Mouse (Mus musculus) stomach, embryonic 14.5 days (tissue): ENCODE data around the gene Dhcr7. TPM values are rescaled to one million over a fixed set of nuclear protein-coding genes. Genes with fewer than 3 reads are reported as not detected.

Experiments used
- ATAC-seq: fragments of 200-750 bp; cut with Nextera tagmentation; 2 replicates; pipeline ENCODE4 v1.8.0; 2017; ENCODE audit warnings: low read depth, moderate TSS enrichment; ENCODE audit not compliant: insufficient number of reproducible peaks, insufficient read depth, low FRiP score
- H3K27ac ChIP-seq: fragments of 300-500 bp; sonication (generic); 2 replicates; pipeline ENCODE4 v1.5.1; 2014; ENCODE audit warnings: mild to moderate bottlenecking, low read length, moderate library complexity, mixed read lengths
- H3K27me3 ChIP-seq: fragments of 300-500 bp; sonication (generic); 2 replicates; pipeline ENCODE4 v1.6.1; 2014; ENCODE audit warnings: low read length, control low read depth, mixed read lengths; ENCODE audit not compliant: control insufficient read depth, insufficient read depth
- H3K36me3 ChIP-seq: fragments of 300-500 bp; sonication (generic); 2 replicates; pipeline ENCODE4 v1.6.1; 2014; ENCODE audit warnings: mild to moderate bottlenecking, control low read depth, low read length, moderate library complexity, mixed read lengths; ENCODE audit not compliant: control insufficient read depth, insufficient read depth
- H3K4me1 ChIP-seq: fragments of 300-500 bp; sonication (generic); 2 replicates; pipeline ENCODE4 v1.6.1; 2014; ENCODE audit warnings: low read length, control low read depth, mixed read lengths; ENCODE audit not compliant: control insufficient read depth, insufficient read depth
- H3K4me2 ChIP-seq: fragments of 300-500 bp; sonication (generic); replicated peaks from 2 replicates; pipeline ENCODE4 v1.6.1; 2014; ENCODE audit warnings: low read depth, low read length, control low read depth
- H3K4me3 ChIP-seq: fragments of 300-500 bp; sonication (generic); 2 replicates; pipeline ENCODE4 v1.5.1; 2014; ENCODE audit warnings: low read depth, low read length, control low read depth
- H3K9ac ChIP-seq: fragments of 300-500 bp; sonication (generic); replicated peaks from 2 replicates; pipeline ENCODE4 v1.6.1; 2014; ENCODE audit warnings: low read depth, mild to moderate bottlenecking, control low read depth, low read length, moderate library complexity, mixed read lengths
- H3K9me3 ChIP-seq: fragments of 300-500 bp; sonication (generic); 2 replicates; pipeline ENCODE4 v1.6.1; 2016; ENCODE audit warnings: low read depth, low read length, control low read depth; ENCODE audit not compliant: control insufficient read depth
- WGBS: fragments of 180-500 bp; shearing (Covaris S2); extraction: QIAGEN DNeasy Blood & Tissue Kit; methylation state at CpG from one replicate; pipeline ENCODE4 v1.1.7; 2014; 5-methylcytosine and 5-hydroxymethylcytosine counted together
- microRNA-seq: library from miRNA; unstranded; fragments of <30 nt; microRNA quantifications from one replicate; pipeline ENCODE4, GENCODE M21; 2016
- polyA plus RNA-seq: library from polyadenylated mRNA; unstranded; fragments of >200 nt; fragmentation: Nextera tagmentation; extraction: Ambion mirVana; gene quantifications from 2 replicates; pipeline ENCODE4 v1.2.1, GENCODE M21; 2014

Gene Dhcr7
- polyA plus RNA-seq, 1 experiment from 2014 or later: 43.8 TPM

DNA sequence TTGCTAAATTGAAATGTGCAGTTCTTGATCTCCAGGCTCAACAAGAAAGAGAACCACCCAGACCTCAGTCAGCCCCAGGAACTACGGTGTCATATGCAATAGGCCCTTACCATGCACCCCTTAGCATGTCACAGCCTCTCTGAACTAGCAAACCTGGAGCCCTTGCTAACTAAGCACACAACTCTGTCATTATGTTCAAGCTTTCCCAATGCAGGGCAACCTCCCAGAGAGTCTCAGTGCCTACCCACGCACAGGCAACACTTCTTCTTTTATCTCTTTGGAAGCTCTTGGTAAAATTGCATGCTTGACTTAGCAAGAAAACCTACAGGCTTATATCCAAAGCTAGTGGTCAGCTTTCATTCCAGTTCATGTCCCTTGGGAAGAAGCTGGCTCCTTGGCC is 68.2 kb downstream of the Dhcr7 start:
- Histone ChIP-seq H3K27me3 (no peaks in the 10 kb centered on the region), H3K4me3 (no peak overlapping the region), H3K4me1 (no peaks in the 10 kb centered on the region), H3K36me3 (no peaks in the 10 kb centered on the region), H3K4me2 (no peak overlapping the region), H3K9ac (no peak overlapping the region), H3K27ac (no peak overlapping the region), H3K9me3 (no peaks in the 10 kb centered on the region)
- 81% methylated on average over 2 of the region's 2 CpGs for WGBS
- no peak for ATAC-seq

DNA sequence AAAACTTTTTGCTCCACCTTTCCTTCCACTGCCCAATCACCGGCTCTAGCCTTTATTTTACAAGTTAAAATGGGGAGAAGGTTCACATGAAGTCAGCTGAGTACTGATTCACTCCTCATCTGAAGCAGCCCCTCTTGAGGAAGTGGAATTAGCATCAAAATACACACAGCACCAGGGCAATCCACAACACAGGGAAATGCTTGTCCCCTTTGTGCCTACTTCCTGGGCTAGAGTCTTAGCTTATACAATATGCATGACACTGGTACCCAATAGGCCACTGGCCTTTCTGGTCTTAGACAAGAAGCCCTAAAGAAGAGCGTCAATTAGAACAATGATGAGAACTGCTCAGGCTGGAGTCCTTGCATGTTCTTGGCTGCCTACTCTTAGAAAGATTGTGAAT is 69.4 kb downstream of the Dhcr7 start:
- no peak for ATAC-seq

More for the DNA sequence above, 69.4 kb downstream of the Dhcr7 start:
- Histone ChIP-seq H3K27me3 (no peaks in the 10 kb centered on the region), H3K4me1 (no peaks in the 10 kb centered on the region), H3K4me2 (no peak overlapping the region), H3K36me3 (no peaks in the 10 kb centered on the region), H3K9ac (no peak overlapping the region), H3K9me3 (no peaks in the 10 kb centered on the region), H3K27ac (no peak overlapping the region), H3K4me3 (no peak overlapping the region)
- WGBS: 81% methylated on average over 2 of the region's 2 CpGs

Small RNAs within 50 kb of the gene (microRNA-seq; reads per million reads assigned to microRNA genes)
- gene Gm22064: not detected

Other genes starting within 250 kb of the Dhcr7 start
- 51.1 and 58.1 TPM in 2 replicates for gene Cars, start 223.1 kb upstream of the Dhcr7 start, polyA plus RNA-seq
- 0.17 TPM in 1 of 2 replicates, not detected in the other for gene Tnfrsf26, start 194.4 kb upstream of the Dhcr7 start, polyA plus RNA-seq
- 12.4 and 13.7 TPM in 2 replicates for gene Tnfrsf22, start 173.5 kb upstream of the Dhcr7 start, polyA plus RNA-seq
- gene Tnfrsf23, start 137.3 kb upstream of the Dhcr7 start, polyA plus RNA-seq: 1.7 and 1.9 TPM in 2 replicates
- 46.1 and 46.6 TPM in 2 replicates for gene Osbpl5, start 66.2 kb upstream of the Dhcr7 start, polyA plus RNA-seq
- 0.14 TPM in 1 of 2 replicates, not detected in the other for gene Mrgprg, start 56.2 kb upstream of the Dhcr7 start, polyA plus RNA-seq
- 1.7 and 2.7 TPM in 2 replicates for gene Mrgpre, start 38.6 kb upstream of the Dhcr7 start, polyA plus RNA-seq
- gene Nadsyn1, start 296 bp upstream of the Dhcr7 start, polyA plus RNA-seq: 8.5 and 9.8 TPM in 2 replicates
- gene Gm498, start 43.7 kb downstream of the Dhcr7 start, polyA plus RNA-seq: not detected in 2 replicates
- gene Shank2, start 178.8 kb downstream of the Dhcr7 start, polyA plus RNA-seq: 1.2 and 1.3 TPM in 2 replicates